Mouse (Mus musculus): Measurements from ENCODE around the gene Lypd8. TPM values are rescaled to one million over a fixed set of nuclear protein-coding genes. Genes with fewer than 3 reads are reported as not detected.
A peak's percentile ranks its signal among the peaks of the same experiment; 100 is the strongest.
"Not testable (repeated sequence)": the region's sequence is repeated elsewhere in the genome, so short reads cannot be mapped to it uniquely, and the experiment has no call there.

Gene Lypd8
- total RNA-seq (2021), result under 1 TPM in 1 of 2 experiments, not detected in 1; 0.25 TPM

- no peak for DNase-seq (ENCODE audit: extremely low spot score in 1 of 2, low spot score in 1 of 2)
These were observed at the start of gene Lypd8 for GRCm38 (mm10) chr11:58378763-58379278. TSS of gene Lypd8 (plus strand) at chr11:58379043.

DNA sequence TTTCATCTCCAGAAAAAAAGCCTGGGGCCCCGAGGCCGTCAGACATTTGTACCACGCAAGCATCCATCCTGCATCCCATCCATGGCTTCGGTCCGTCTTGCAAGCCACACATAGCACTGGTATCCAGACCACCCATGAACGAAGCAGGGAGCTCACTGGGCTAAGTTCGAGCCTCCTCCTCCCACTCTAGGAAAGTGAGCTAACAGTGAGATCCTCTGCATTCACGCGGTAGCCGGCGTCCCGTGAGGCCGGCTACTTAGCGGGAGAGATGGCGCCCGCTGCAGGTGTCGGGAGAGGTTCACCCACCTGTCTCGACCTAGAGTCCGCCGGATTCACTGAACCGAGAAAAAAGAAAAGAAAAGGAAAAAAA, 49.0 kb upstream of the Lypd8 start:
- no peak for DNase-seq (ENCODE audit: extremely low spot score in 1 of 2, low spot score in 1 of 2)

DNA sequence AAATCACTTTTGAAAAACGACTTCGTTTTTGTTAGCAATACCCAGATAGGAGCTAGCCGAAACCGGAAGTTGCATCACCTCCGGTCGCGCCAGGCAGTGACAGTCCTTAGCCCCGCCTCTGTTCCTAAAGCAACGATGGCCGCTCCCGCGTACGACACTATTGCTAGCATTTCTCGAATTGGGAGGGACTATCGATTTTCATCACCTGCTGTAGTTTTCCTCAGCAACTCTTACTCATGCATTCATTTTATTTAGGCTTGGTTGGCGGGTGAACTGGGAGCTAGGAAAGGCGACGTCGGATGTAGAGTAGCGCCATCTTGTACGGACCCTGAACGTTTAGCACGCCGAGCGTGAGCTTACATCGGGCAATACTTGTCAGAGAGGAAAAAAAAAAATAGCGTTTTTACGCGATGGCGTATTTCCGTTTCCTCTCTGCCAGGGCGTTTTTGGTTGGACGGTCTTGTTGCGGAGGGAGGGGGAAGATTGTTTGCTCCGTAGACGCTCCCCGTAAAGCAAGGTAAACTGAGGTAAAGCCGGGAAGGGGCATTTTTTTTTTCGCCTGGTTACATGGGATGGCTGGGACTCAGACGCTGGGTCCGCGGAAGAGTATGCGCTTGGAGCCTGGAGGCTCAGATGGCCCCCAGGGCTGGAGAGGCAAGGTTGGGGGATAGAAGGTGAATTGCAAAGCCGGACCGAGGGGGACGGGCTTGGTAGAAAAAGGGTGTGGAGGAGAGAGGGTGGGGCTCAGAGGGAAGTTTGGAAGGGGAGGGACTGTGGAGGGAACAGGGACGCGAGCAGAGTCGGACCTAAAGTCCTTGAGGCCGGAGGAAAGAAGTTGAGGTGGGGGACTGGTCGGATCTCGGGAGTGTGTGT, 48.3 kb upstream of the Lypd8 start, which contains the start of the genes Zfp672 and Sh3bp5l:
TSS of gene Zfp672 (minus strand) at position 64 of the 873 bp plus-strand sequence.
TSS of gene Sh3bp5l (plus strand) at position 449 of the 873 bp plus-strand sequence.
- DNase-seq (ENCODE audit: extremely low spot score in 1 of 2, low spot score in 1 of 2), result peak; percentile 75 to 77

DNA sequence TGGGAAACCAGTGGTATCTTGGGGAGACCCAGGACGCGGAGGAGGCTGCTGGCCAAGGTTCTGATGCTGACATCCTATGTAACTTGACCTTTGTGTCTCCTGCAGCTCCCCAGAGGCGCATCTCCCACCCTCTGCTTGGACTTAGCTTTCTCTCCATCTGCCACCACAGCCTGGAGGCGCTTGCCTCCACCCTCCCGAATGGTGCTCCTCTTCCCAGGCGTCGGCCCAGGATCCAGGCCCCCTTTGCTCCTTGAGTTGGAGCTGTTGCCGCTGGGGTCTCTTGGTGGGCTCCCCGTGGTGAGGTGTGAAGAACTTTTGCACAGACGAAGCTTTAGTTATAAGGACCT, 47.7 kb upstream of the Lypd8 start:
- DNase-seq (ENCODE audit: extremely low spot score in 1 of 2, low spot score in 1 of 2), result no peak

DNA sequence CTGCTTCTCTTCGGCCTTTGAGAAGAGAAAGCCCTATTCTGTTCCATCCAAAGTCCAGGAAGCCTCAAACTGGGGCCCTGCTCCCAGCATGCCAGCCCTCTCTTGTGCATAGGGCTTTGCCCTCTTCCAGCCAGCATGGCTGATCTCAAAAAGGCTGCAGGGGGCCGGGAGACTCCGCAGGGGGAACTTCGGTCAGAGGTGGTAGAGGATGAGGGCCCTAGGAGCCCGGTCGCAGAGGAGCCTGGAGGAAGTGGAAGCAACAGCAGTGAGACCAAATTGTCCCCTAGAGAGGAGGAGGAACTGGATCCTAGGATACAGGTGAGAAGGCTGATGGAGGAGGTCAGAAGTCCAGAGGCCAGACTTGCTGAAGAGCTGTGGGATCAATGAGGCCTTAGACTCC, 47.3 kb upstream of the Lypd8 start:
- DNase-seq (ENCODE audit: extremely low spot score in 1 of 2, low spot score in 1 of 2), result no peak

DNA sequence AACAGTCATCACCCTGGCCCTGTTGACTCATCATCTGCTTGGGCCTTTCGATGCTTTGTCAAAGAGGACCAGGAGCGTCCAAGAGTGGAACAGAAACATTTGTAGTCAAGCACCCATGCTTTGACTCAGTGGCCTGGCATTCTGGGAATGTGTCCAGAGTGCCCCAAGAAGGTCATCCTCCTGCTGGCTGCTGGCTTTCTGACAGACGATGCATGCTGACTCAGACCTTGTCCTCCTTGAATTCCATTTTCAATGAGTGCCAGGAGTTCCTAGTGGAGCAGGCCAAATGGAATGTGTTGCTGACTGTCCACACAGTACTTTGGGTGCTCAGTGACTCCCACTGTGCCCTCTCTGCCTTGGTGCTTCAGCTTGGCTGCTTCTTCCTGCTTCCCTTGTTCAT, 44.1 kb upstream of the Lypd8 start:
- no peak for DNase-seq (ENCODE audit: extremely low spot score in 1 of 2, low spot score in 1 of 2)

GRCm38 (mm10) chr11:58346745-58347144, 32.1 kb upstream of the Lypd8 start:
- no peak for DNase-seq (ENCODE audit: extremely low spot score in 1 of 2, low spot score in 1 of 2)

- no peak for DNase-seq (ENCODE audit: extremely low spot score in 1 of 2, low spot score in 1 of 2)
These were observed 28.2 kb upstream of the Lypd8 start for GRCm38 (mm10) chr11:58350628-58351027.

DNA sequence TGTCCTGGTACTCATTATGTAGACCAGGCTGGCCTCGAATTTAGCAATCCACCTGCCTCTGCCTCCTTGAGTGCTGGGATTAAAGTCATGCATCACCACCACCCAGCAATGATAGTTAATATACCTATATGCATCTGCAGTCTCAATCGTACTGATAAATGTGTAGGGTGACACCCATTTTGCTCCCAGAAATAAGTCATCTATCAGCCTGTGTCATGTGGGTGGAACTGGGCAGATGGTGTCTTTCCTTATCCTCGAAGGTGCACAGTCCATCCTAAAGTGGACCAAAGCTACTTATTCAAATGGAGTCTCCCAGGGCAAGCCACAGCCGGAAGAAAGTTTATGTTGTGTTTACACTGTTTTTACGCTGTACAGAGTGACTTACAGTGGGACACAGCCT, 27.7 kb upstream of the Lypd8 start:
- no peak for DNase-seq (ENCODE audit: extremely low spot score in 1 of 2, low spot score in 1 of 2)

DNA sequence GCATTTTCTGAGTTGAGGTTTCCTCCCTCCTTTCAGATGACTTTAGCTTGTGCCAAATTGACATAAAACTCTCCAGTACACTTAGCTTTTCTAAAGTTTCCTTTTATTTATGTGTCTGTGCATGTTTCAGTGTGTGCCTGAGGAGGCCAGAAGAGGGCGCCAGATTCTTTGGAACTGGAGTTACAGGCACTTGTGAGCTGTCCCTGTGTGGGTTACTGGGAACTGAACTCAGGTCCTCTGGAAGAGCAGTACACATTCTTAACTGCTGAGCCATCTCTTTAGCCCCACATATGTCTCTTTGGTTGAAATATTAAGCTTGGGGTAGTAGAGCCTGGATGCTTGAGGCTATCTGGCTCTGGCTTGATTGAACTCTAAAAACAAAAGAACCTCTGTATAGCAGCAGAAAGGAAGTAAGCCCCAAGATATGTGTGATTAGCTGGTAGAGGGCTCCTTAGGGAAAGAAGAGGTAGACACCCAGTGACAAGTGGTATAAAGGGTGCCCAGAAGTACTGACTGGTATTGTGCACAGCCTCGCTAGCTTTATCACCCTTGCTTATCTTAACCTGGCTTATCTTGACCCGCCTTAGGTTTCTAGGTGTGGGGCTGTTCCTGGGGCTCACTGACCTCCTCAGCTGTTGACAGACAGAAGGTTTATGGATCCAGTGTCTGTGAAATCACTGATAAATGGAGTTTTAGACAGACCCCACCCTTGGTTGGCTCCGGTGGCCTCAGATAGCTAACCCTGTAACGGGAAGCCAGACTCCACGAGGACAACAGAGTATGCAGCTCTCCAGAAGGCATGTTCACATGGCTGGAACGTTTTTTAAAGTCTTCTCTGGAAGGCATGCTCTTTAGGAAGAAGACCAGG, 25.9 kb upstream of the Lypd8 start:
- no peak for DNase-seq (ENCODE audit: extremely low spot score in 1 of 2, low spot score in 1 of 2)

DNA sequence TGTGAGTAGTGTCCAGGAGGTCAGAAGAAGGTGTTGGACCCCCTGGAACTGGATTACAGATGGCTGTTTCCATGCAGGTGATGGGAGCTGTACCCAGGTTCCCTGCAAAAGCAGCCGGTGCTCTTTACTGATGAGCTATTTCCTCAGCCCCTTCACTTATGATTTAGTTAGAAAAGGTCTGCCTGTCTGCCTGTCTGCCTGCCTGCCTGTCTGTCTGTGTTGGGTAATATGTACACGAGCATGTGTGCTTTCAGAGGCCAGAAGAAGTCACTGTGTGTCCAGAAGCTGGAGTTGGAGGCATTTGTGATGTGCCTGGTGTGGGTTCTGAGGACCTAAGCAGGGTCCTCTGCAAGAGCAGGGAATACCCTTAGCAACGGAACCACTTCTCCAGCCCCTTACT, 25.1 kb upstream of the Lypd8 start:
- no peak for DNase-seq (ENCODE audit: extremely low spot score in 1 of 2, low spot score in 1 of 2)

DNA sequence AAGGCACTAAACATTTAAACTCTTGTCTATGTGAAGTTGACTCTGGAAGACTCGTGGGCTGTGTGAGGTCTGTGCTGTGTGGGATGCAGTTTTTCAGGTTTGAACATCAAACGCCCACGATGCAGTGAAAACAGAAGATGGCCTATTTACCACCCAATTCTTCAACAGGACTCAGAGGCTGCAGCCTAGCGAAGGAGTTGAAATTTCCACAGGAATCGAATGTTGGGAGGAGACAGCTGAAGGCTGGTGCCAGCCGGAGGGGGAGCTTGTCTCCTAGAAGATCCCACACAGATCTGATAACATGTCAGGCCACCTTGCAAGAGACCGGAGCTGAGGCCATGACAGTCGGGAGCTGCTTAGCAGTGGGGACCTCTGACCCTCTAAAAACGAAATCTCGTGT, 24.4 kb upstream of the Lypd8 start:
- no peak for DNase-seq (ENCODE audit: extremely low spot score in 1 of 2, low spot score in 1 of 2)

GRCm38 (mm10) chr11:58354927-58355326, 23.9 kb upstream of the Lypd8 start:
- no peak for DNase-seq (ENCODE audit: extremely low spot score in 1 of 2, low spot score in 1 of 2)

DNA sequence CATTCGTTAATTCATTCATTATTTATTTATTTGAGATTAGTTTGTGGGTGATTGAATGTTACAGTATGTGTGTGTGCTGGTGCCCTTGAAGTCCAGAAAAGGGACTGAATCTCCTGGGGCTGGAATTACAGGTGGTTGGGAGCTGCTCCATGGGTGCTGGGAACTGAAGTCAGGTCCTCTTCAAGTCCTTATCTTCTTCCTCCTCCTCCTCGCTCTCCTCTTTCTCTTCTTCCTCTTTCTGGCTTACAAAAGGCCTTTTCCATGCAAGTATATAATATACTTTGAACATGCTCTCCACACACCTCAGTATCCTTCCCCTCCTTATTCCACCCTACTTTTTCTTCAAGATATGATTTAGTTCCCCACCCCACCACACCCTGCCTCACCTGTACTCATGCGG, 21.8 kb upstream of the Lypd8 start:
- no peak for DNase-seq (ENCODE audit: extremely low spot score in 1 of 2, low spot score in 1 of 2)

- no peak for DNase-seq (ENCODE audit: extremely low spot score in 1 of 2, low spot score in 1 of 2)
These were observed 20.9 kb upstream of the Lypd8 start for GRCm38 (mm10) chr11:58357844-58358534.

DNA sequence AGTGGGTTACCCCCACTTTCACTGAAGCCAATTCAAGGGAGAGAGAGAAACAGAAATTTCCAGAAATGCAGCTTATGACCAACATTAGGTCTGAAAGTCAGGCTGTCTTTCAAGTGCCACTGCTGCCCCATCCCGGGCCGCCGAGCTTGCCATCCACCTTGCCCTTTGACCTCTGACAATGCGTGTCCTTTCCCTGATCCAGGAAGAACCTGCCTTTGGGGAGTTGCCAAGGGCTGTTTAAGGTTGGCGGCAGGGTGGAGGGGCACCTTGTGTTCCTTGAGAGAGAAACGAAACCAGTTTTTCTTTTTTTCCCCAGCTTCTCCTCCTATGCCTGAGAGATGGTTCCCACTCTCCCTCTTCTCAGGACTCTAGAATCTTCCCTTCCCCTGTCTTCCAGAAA, 16.3 kb upstream of the Lypd8 start:
- DNase-seq (ENCODE audit: extremely low spot score in 1 of 2, low spot score in 1 of 2), result not testable (repeated sequence)

DNA sequence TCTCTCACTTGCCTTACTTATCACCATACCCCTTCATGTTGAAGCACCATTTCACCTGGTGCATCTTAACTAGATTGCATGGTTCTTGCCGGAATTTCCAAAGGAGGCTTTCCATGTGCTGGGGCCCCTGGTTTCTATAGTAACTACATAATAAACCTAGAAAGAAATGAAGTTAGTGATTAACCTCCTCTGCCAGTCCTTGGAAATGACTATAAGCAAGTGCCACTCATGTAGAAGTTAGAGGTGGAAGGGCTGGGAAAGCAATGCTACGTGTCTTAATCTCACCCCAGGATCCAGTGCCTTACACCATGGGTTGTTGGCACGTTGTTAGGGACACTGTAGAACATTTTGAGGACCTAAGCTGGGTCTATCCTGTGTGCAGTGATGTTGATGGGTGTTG, 14.4 kb upstream of the Lypd8 start:
- DNase-seq (ENCODE audit: extremely low spot score in 1 of 2, low spot score in 1 of 2), result no peak

GRCm38 (mm10) chr11:58366191-58366590, 12.7 kb upstream of the Lypd8 start:
- not testable (repeated sequence) for DNase-seq (ENCODE audit: extremely low spot score in 1 of 2, low spot score in 1 of 2)

- no peak for DNase-seq (ENCODE audit: extremely low spot score in 1 of 2, low spot score in 1 of 2)
These were observed 1.6 kb upstream of the Lypd8 start for GRCm38 (mm10) chr11:58377273-58377672.

DNA sequence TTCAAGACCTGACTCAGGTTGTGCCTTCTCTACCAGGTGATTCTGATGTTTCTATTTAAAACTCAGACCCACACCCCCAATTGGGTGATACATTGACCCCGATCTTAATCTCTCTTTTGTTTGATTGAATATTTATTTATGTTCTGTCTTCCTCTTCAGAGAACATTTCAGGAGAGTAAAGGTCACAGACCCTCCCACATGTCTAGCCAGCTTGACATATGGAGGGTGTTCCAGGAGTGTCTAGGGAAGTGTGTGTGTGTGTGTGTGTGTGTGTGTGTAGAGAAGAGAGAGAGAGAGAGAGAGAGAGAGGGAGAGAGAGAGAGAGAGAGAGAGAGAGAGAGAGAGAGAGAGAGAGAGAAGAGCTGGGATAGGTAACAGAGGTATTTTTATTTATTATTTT, 1.2 kb upstream of the Lypd8 start:
- DNase-seq (ENCODE audit: extremely low spot score in 1 of 2, low spot score in 1 of 2), result no peak

- no peak for DNase-seq (ENCODE audit: extremely low spot score in 1 of 2, low spot score in 1 of 2)
These were observed 673 bp downstream of the Lypd8 start for GRCm38 (mm10) chr11:58379516-58379915.

Measured in layer of hippocampus, postnatal 25 days (tissue).